Mouse (Mus musculus) urinary bladder, adult 2 months (tissue): ENCODE results near the gene Nemf. TPM values are rescaled to one million over a fixed set of nuclear protein-coding genes. Genes with fewer than 3 reads are reported as not detected.

ENCODE experiments used
- polyA plus RNA-seq: library from polyadenylated mRNA; depleted of rRNA; stranded (reverse); fragments of >200 nt; gene quantifications from 2 replicates; pipeline ENCODE4 v1.2.3, GENCODE M21; 2012; rRNA removed

Nemf gene
- polyA plus RNA-seq, 1 experiment: 28.8 TPM

Other genes starting within 250 kb of the Nemf start
- gene Rps29, start 198.0 kb downstream of the Nemf start, polyA plus RNA-seq: 1,965 and 3,164 TPM in 2 replicates
- 0.10 and 0.39 TPM in 2 replicates for gene Lrr1, start 188.4 kb downstream of the Nemf start, polyA plus RNA-seq
- gene Rpl36al, start 173.1 kb downstream of the Nemf start, polyA plus RNA-seq: 607 and 659 TPM in 2 replicates
- 27.3 and 27.4 TPM in 2 replicates for gene Mgat2, start 173.0 kb downstream of the Nemf start, polyA plus RNA-seq
- gene Gm49383, start 160.1 kb downstream of the Nemf start, polyA plus RNA-seq: 1.3 and 2.1 TPM in 2 replicates
- 2.8 TPM in 2 replicates for gene Dnaaf2, start 158.7 kb downstream of the Nemf start, polyA plus RNA-seq
- 3.6 and 4.1 TPM in 2 replicates for gene Gm49384, start 152.9 kb downstream of the Nemf start, polyA plus RNA-seq
- gene Pole2, start 129.0 kb downstream of the Nemf start, polyA plus RNA-seq: 3.2 and 6.5 TPM in 2 replicates
- gene Klhdc1, start 116.0 kb downstream of the Nemf start, polyA plus RNA-seq: 8.4 and 14.8 TPM in 2 replicates
- gene Klhdc2, start 60.5 kb downstream of the Nemf start, polyA plus RNA-seq: 52.8 and 61.7 TPM in 2 replicates
- gene Arf6, start 15.0 kb upstream of the Nemf start, polyA plus RNA-seq: 73.3 and 73.5 TPM in 2 replicates
- 0.69 TPM in 2 replicates for gene Gm9887, start 15.3 kb upstream of the Nemf start, polyA plus RNA-seq
- 9.4 and 9.8 TPM in 2 replicates for gene Vcpkmt, start 225.9 kb upstream of the Nemf start, polyA plus RNA-seq